Mouse (Mus musculus) c-Kit-positive CD71-positive TER-119-negative erythroid progenitor cells, embryonic 14.5 days (primary cell): ENCODE measurements around the gene Sirt2.

Experiments
- DNase-seq: peaks from one replicate; pipeline ENCODE4 v3.0.0-alpha.2; 2013; ENCODE audit warnings: low read depth

The Sirt2 gene

DNA sequence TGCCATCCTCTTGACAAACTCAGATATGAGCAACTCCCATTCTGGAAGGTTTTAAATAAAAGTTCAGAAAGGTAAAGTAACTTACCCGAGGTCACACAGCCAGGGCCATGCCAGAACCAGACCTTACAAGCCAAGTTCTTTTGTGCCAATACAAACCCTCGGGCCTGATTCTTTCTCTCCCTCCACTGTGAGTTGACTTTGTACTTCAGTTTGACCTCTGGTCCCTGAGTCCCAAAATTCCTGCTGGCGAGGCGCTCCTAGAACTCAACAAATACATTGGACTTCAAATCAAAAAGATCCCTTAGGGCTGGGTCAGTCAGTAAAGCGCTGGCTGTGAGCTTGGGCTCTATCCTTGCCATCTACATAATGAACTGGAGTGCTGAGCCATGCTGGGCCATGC lies 70.4 kb downstream of the Sirt2 start:
- DNase-seq, result no peak
